Mouse (Mus musculus) adrenal gland, postnatal 25 days (tissue): ENCODE results near the gene Mipep. TPM values are rescaled to one million over a fixed set of nuclear protein-coding genes. Genes with fewer than 3 reads are reported as not detected.

Experiments used
- DNase-seq: peaks from one replicate; pipeline ENCODE4 v3.0.0; 2021; ENCODE audit warnings: mixed read lengths
- total RNA-seq: library from RNA; stranded (reverse); gene quantifications from 2 replicates; pipeline ENCODE4 v1.2.3, GENCODE M21; 2021

Gene Mipep
- total RNA-seq, 1 experiment from 2014 or later, result 37.1 TPM

DNA sequence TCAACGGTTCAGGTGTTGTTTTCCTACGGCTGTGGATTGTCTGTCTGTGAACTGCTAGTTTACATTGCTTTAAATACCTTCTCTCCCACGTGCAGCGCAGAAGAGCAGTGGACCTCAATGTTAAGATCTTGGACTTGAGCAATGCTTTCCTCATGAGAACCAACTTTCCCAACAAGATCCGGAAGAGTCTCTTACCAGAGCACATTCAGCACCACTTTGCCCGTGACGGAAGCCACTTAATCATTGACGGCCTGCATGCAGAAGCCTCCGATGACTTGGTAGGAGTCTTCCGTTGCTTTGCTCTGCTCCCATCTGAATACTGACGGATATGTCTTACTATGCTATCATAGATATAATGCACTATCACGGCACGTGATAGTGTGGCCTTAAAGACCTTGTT lies 17.7 kb downstream of the Mipep start:
- no peak for DNase-seq

DNA sequence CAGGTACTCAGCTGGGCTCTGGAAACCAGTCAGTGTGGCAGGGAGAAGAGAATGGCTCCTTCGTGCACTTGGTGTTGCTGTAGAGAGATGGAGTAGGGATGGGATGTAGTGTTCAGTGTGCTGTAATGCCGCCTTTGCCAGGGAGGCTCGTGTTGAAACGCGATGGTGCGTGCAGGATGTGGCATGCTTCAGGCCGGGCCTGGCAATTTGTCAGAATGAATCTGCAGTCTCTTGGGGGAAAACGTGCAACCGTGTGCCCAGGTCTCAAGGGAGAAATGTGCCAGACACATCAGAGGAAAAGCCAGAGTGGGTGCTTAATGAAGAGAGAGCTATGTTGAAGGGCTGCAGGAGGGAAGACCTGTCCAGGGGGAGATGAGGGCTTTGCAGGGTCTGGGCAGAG lies 20.6 kb downstream of the Mipep start:
- DNase-seq, result no peak

DNA sequence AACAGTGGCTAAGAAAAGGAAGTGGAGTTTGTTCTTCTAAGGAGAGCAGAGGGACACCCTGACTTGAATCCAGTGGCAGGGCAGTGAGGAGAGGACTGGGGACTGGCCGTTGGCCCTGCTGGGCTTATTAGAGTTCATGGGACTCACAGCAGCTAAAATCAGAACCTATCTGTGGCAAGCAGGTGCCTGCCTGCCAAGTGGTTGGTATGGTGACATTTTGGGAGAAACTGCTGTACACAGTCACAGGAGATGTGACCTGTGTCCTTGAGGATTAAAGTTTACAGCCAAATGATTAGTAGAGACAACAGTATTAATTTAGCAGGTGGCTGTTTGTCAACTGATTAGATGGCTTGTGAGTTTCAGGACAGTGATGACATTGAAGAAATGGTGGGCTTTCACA lies 21.5 kb downstream of the Mipep start:
- no peak for DNase-seq

DNA sequence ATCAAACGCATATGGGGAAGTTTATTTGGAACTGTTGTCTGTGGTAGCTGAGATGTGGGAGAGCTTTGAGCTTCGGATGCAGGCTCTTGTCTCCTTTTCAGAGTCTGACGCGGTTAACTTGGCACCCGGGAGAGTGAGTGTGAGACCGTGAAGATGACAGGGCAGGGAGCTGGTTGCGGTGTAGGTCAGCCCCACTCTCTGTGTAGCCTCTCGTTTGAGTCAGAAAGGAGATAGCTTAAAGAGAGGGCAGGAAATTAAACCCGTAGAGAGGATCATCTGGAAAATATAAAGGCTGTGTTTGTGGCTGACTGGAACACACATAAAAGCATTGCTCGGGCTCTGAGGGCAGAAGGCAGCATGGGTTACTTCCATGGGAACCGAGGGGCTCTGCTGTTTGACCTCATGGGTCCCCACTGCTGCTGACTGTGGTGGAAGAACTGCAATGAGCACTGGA lies 22.5 kb downstream of the Mipep start:
- no peak for DNase-seq

DNA sequence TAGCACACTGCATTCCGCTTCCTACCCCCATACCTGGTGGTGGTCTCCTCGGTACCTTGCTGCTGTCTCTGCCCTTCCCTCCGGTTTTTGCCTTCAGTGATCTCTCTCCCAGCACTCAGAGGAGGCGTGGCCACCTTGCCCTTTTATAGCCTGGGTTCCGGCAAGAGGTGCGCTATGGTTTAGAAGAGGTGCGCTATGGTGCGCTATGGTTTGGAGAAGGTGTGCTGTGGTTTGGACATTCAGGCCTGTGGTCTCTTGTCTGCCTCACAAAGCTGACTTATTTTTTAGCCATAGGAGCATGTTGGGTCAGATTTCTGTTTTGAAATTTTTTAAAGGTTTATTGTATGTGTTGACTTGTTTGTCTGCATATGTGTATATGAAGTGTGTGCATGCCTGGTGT lies 25.5 kb downstream of the Mipep start:
- DNase-seq, result no peak

DNA sequence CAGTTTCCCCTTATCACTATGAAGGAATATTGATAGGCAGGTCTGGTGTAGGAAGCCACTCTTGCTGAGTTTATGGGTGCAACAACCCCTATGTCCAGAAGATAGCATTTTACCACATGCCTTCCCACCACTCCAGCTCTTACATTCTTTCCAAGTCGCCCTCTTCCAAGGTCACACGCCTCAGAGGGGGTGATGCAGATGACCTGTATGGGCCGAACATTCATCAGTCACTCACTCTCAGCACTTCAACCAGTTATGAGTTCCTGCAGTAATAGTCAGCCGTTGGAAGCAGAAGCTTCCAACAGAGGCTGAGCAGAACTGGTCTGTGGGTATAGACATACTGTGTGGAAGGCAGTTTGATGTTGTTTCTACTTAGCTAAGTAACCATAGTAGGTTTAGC lies 27.2 kb downstream of the Mipep start:
- DNase-seq, result no peak

DNA sequence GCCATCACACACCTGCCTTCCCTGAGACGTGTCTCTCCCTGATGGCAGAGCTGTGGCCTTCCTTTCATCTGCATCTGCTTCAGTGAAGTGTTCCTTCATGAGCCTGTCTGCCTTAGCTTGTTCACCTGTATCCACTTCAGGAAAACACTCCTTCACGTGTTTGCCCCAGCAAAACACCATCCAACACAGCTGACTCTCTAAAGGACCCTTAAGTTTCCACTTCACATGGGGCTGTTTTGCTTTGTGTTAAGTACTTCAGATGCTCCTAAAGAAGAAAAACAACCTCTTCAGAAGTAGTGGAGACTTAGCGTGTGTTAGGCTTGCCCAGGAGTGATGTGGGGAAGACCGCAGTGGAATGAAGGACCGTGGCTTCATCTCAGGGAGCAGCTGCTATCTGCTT lies 30.7 kb downstream of the Mipep start:
- no peak for DNase-seq

DNA sequence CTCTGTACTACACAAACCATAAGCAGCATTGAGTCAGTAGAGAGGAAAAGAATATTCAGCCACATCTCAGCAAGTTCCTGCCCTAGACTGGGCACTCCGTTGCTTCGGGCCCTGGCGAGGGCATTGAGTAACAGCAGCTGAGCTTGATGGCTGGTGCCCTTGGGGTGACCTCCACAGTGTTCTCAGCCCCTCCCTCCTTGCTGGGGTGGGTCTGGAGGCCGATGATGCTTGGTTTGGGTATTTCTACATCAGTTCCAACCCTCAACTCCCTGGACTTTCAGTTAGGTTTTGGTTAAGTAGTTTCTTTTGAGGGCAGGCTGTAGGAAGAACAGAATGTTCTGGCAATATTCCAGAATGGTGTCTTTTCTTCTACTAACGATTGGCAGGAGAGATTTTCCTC lies 33.7 kb downstream of the Mipep start:
- DNase-seq, result peak; percentile 10

DNA sequence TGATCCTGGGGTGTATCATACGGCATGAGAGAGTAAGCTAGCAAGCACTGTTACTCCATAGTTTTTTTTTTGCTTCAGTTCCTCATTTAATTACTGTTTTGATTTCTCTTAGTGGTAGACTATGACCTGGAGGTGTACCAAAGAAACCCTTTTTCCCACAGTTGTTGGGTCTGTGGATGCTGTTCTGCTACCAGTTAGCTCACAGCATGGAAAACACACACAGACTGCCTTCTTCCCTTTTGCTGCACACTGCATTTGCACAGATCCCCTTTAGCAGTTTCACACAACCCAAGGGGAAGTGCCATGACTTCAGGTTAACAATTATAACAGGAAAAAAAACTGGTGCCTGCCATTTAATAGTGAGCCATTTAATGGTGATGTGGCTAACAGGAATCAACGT lies 45.7 kb downstream of the Mipep start:
- no peak for DNase-seq

DNA sequence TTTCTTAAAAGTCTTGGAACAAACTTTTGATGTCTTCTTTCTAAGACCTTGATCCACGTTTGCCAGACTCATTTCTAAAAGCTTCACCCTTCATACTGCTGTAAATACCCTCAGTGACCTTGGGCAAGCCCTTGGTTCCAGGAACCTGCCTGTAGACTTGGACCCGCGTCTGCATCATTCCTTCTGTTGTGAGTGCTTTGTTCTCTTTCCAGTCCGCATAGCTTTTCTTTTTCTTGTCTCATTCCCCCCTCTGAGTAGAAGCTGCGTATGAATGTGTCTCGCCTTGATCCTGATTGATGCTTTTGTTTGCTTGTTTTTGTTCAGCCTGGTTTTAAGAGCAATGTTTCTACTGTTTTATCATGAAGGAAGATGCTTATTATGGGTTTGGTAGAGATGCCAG lies 52.3 kb downstream of the Mipep start:
- no peak for DNase-seq

DNA sequence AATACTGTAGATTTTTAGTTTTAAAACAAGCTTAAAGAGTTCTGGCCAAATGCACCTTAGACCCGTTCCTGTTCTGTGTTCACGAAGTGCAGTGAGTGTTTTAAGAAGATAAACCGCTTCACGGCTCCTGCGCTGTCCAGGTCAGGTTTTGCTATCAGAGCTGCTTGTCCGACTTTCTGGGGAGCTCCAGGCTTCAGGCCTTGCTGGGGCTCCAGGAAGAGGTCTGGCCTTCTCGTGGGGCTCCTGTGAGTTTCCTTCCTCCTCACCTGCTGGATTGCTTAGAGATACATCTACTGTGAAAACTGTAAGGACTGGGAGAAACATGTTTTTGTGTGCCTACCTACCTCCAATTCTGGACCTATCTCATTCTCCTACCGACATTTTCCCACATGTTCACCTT lies 55.3 kb downstream of the Mipep start:
- DNase-seq, result no peak

DNA sequence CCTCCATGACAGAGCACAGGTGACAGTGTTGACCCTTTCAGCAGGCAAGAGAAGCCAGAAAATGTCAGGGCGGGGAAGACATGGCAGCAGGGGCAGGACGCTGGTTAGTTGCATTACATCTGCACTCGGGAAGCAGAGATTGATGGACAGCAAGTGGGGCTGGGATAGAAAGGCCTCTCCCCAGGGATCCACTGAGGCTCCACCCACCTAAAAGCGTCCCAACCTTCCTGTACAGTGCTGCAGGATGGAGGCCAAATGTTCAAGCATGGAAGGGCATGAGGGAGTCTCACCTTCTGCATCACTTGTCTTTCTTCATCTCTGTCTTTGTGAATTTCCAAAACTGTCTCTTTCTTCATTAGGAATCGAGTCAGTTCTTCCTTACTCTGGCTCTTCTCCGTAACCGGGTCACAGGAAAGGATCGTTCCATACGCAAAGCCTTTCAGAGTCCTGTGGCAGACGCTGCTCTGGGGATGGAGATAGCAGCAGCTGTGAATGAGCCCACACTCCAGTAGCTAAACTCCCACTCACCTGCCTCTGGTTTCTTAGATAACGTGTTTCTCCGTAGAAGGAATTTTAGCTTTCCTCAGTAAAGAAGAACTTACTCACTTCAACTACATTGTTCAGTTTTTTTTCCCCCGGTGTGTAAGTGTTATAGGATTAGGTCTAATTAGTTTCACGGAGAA lies 57.7 kb downstream of the Mipep start:
- DNase-seq, result no peak

DNA sequence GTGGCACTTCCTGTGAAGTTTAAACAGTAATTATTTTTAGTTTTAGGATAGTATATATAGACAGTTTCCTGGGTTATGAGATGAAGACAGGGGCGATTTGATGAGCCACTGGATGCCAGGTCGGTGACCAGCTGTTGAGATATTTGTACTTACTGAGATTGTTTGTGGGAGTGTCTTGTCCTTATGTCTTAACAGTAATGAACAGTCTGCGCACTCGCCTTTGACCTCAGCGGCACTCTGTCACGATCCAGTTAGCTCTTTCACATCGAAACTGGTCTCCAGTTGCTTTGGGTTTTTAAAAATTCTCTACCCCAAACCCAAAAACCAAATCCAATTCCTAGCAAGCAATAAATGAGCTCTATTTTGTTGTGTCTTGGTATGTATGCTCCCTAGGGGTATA lies 59.2 kb downstream of the Mipep start:
- DNase-seq, result no peak

DNA sequence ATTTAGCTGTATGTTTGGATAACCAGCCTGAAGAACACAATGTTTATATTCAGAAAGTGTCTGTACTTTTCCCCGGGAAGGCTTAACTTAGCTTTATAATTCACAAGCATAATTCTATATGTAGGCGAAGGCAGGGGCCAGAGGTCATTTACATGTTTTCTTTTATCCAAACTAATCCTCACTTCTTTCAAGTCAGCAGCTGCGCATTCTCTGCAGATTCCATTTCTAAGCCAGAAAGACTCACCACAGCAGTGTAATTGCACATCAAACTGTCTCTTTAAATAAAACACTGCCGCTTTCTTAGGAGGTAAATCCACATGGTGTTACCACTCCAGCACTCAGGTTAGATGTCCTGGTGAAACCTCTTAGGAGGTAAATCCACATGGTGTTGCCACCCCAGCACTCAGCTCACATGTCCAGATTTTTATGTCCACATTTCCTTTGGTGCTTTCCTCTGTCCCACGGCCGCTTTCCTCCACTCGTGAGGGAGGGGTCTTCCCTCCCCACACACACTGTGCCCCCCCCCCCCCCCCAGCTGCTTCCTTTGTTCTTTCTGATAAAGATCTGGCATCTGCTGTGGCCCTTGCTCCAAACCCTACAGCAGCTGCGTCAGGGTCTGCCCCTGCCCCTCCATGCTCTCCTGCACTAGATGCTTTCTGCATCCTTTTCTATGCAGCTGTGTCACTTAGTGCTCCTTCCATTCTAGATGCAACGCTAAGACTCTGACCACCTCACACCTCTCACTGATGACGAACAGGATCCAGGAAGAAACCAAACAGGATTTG lies 61.1 kb downstream of the Mipep start:
- no peak for DNase-seq

DNA sequence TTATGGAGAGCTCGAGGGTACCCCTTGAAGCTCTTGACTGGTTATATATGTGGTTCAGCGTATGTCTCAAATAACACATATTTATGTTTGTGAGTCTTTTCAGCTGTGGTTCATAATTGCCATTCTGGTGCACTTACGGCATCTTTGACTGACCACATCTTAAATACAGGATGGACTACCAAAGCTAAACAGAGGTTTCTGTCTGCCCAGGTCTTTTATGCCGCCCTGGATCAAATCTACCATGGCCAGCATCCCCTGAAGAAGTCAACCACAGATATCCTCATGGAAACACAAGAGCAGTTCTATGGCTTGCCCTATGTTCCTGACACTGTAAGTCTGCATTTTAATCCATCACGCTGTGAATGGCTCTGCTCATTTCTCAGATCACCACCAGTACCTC lies 61.8 kb downstream of the Mipep start:
- DNase-seq, result no peak

DNA sequence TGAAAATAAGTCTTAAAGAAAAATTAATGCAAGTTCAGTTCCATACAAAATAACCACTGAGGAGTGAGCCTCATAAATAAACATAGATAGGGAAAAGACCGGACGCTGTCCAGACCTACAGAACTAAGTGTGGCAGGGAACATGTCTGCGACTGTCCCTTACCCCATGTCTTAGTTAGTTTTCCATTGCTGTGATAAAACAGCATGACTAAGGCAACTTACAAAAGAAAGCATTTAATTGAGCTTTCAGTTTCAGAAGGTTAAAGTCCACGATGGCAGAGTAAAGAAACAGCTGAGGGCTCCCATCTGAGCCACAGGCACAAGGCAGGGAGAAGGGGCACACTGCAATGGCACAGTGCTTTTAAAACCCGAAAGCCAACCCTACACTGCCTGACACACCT lies 63.8 kb downstream of the Mipep start:
- DNase-seq, result no peak

DNA sequence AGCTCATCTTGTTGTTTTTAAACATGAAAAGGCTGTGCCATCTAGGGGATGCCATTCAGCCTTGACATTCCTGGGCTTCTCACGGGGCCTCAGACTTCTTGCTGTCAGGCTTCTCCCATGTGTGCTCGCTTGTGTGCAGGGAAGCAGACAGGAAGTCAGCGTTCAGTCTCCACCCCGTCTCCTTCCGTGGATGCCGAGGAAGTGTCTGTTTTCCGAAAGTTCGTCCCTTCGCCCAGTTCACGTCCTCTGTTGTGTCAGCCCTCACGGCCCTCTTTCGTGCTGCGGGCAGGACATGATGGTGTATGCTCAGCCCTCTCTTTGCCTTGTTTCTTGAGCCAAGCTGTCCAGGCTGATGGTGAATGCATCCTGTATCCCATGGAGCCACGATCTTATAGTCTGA lies 65.7 kb downstream of the Mipep start:
- DNase-seq, result no peak

DNA sequence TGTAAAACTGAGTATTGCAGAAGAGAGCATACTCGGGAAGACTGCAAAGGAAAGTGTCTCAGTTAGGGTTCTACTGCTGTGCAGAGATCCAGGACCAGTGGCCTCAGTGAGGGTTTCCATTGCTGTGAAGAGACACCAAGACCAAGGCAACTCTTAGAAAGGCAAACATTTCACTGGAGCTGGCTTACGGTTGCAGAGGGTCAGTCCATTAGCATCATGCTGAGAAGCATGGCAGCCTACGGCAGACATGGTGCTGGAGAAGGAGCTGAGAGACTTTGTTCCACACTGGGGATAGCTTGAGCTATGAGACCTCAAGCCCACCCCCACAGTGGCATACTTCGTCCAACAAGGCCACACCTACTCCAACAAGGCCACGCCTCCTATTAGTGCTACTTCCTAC lies 67.3 kb downstream of the Mipep start:
- no peak for DNase-seq

DNA sequence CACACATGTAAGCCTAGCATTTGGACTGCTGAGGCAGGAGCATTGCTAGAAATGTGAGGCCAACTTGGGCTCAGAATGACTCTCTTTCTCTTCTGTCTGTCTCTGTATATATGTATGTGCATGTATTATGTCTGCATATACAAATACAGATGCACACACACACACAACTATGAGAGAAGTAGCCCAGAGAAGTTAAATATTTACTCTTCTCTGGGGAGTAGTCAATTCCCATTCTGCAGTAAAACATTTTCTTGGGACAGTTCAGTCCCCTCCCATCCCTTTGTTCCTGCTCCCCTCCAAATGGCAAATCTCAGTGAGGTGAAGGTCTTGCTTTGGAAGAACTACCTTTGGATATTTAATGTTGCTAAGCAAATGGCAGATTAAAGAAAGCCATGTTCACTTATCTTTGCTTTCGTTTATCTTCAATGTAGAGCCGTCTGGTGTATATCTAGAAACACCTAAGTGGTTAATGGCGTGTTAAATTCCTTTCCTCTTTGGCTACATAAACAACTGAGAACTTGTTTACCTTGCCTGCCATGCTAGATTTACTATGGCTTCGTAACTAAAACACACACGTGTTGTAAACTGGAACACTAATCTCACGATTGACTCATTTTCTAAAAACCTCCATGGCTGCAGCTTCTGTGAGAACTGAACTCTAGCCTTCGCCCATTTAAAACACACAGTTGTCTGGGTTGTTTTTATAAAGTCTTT lies 72.0 kb downstream of the Mipep start:
- DNase-seq, result no peak

DNA sequence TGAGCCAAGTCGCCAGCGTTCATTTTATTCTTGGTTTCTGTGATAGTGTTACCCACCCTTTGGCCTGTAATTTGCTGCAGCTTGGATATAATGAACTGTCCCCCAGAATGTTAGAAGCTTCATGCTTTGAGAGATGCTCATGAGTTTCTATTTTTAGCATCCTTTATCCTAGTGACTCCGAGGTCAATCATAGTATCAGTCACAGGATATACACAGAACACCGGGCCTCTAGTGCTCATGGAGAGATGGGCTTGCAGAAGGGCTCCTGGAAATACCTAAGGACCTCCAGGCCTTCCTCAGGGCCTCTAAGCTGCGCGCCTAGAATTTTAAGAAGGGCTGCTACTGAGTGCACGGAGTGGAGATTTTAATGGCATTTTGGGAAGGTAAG lies 72.5 kb downstream of the Mipep start:
- DNase-seq, result no peak

DNA sequence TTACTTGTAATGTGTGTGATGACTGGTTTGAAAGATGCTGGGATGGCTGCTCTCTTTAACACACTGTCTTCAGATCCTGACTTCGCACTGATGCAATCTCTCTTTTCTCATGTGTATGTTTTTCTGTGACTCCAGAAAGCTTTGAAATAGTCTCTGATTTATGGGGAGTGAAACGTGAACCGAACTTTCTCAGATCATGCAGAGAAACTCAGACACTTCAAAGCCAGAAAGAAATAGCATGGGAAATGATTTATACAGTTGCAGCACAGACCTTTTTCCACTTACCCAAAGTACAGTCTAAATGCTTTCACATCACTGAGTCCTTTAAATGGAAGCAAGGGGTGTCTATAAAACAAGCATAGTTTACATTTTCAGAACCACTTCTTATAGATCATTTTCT lies 79.0 kb downstream of the Mipep start:
- DNase-seq, result no peak

DNA sequence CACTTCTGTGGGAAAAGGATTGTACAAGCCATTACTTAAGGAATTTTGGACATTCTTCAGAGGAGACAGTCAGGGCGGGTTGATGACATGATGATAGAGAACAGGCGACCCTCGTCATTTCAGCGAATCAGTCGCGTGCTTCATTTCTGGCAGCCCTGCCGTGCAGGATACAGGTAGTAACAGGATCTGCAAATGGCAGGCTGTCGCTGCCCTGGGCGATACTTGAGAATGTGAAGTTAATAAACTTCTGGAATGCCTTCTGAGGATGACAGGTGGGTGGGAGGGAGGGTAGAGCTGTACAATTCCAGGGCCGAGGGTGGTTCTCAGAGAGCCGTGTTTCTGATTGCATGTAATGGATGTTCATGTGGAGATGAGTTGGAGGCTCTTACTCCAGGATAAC lies 82.0 kb downstream of the Mipep start:
- no peak for DNase-seq

DNA sequence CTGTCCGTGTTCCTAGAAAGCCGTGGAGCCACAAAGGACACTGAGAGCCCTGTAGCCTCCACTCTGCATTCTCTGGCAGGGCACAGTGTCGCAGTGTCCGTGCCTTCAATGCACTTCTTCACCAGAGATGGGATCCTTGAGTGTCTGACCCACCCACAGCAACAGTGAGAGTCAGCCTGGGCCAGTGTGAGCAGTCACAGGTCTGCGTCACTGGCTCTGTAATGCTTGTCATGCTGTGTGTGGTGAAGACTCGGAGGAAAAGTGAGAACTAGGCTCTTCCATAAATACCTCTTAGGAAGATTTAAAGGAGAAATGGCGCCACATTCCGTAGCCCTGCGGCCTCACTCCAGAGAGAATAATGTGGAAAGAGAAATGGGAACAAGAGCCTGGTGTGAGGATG lies 84.0 kb downstream of the Mipep start:
- no peak for DNase-seq

DNA sequence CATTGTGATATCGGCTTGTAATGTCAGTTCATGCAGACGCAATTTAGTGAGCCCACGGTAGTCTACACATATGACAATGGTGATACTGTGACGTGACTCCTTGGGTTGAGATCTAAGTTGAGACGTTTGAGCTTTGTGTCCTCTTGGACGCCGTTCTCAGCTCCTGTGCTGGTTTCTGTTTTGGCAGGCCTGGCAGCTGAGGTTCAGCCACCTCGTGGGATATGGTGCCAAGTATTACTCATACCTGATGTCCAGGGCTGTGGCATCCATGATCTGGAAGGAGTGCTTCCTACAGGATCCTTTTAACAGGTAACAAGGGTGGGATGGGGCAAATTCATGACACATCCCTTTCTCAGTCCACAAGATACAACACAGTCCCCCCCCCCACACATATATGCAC lies 87.5 kb downstream of the Mipep start:
- DNase-seq, result no peak
